Comparison of ENCODE assay signal across 19 mouse cellular contexts in the genomic region with DNA sequence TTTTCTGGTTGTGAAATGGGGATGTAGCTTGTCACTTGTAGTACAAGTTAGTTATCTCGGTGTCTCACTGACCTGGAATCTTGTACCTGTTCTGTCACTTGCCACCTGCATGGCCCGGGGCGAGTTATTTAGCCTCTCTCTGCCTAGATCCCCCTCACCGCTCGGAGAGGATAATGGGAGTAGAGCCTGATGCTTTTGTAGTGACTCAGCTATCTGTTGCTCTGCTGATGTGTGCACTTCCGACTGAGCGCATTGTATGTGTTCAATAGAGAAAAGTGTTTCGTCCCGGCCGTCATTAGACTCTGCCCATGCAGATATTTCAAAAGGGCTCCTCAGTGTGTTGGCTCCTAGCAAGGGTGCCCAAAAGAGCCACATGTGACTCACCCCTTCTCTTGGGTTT.
DNase-seq lines count a peak whose midpoint lies in the region; ATAC-seq lines count a peak whose summit lies in the region.
"Had no signal": no experiment of that assay in that cellular context is flagged by ENCODE, and none has a peak within 500 bp of the region (broad histone marks: within the 10 kb centered on the region; RNA-seq: fewer than 3 reads in every experiment).

No protein-coding gene starts in this region.

- H3K27ac ChIP-seq in forebrain, embryonic 10.5 days: 0 out of 2 replicates have a peak overlapping the region, but pooled peaks have one; percentile 7
- no peak overlapping the region for H3K27ac ChIP-seq in forebrain, embryonic 14.5 days (ENCODE audit: low read depth, low read length)
- no peak overlapping the region for H3K27ac ChIP-seq in neural tube, embryonic 11.5 days (ENCODE audit: low read depth, low read length)
- H3K27ac ChIP-seq: embryonic facial prominence, embryonic 12.5 days had no signal

- H3K4me3 ChIP-seq in forebrain, embryonic 10.5 days: no peak overlapping the region
- no peak overlapping the region for H3K4me3 ChIP-seq in forebrain, embryonic 14.5 days (ENCODE audit: low read depth, low read length)
- no peak overlapping the region for H3K4me3 ChIP-seq in neural tube, embryonic 11.5 days (ENCODE audit: low read depth, low read length)
- H3K4me3 ChIP-seq: embryonic facial prominence, embryonic 12.5 days; forebrain, embryonic 13.5 days had no signal

- no peak for DNase-seq in forebrain, embryonic 10.5 days (ENCODE audit: extremely low spot score, low spot score)
- DNase-seq in forebrain, embryonic 14.5 days (ENCODE audit: low spot score): no peak
- DNase-seq in neural tube, embryonic 11.5 days (ENCODE audit: low spot score): peak; percentile 16
- DNase-seq in neural tube, embryonic 10.5 days (ENCODE audit: extremely low spot score, low spot score): no peak
- DNase-seq in Muller cell, postnatal 12 days (ENCODE audit: inconsistent ontology term): peak; percentile 80
- no peak for DNase-seq in kidney, adult 18-20 months
- DNase-seq: adrenal gland, adult 8-10 months; adrenal gland, postnatal 14 days; adrenal gland, postnatal 36 days; cerebellum, adult 11-12 months; cerebellum, adult 2 months; cerebellum, adult 9-10 months; cerebellum, postnatal 10 days; cerebellum, postnatal 25 days had no signal

- no peaks in the 10 kb centered on the region for H3K36me3 ChIP-seq in forebrain, embryonic 10.5 days (replicated peaks)
- H3K36me3 ChIP-seq in forebrain, embryonic 14.5 days (ENCODE audit: control insufficient read depth, insufficient read depth, low read length): no peaks in the 10 kb centered on the region
- H3K36me3 ChIP-seq in neural tube, embryonic 11.5 days (ENCODE audit: control insufficient read depth, insufficient read depth, low read length): no peaks in the 10 kb centered on the region
- H3K36me3 ChIP-seq: embryonic facial prominence, embryonic 12.5 days had no signal

- H3K4me1 ChIP-seq in forebrain, embryonic 10.5 days: peaks cover 31% of the 10 kb centered on the region
- H3K4me1 ChIP-seq in forebrain, embryonic 14.5 days (ENCODE audit: control insufficient read depth, insufficient read depth, low read length): peaks cover 20% of the 10 kb centered on the region
- no peaks in the 10 kb centered on the region for H3K4me1 ChIP-seq in neural tube, embryonic 11.5 days (ENCODE audit: control insufficient read depth, insufficient read depth, low read length)

- no peak overlapping the region for H3K4me2 ChIP-seq in forebrain, embryonic 14.5 days (ENCODE audit: low read length)
- no peak overlapping the region for H3K4me2 ChIP-seq in neural tube, embryonic 11.5 days (ENCODE audit: low read depth)
- H3K4me2 ChIP-seq: embryonic facial prominence, embryonic 12.5 days; forebrain, embryonic 13.5 days had no signal

- ATAC-seq in forebrain, embryonic 14.5 days: no peak
- no peak for ATAC-seq in neural tube, embryonic 11.5 days (ENCODE audit: insufficient read depth, low FRiP score, low TSS enrichment)
- ATAC-seq: activated CD4-positive, CD25-positive, alpha-beta regulatory T cell, adult 4 months; forebrain, embryonic 13.5 days; forebrain, embryonic 16.5 days; Patski had no signal

- H3K27me3 ChIP-seq in forebrain, embryonic 10.5 days (ENCODE audit: poor library complexity, severe bottlenecking): no peaks in the 10 kb centered on the region
- no peaks in the 10 kb centered on the region for H3K27me3 ChIP-seq in forebrain, embryonic 14.5 days (replicated peaks; ENCODE audit: control insufficient read depth, insufficient read depth, low read length)
- no peaks in the 10 kb centered on the region for H3K27me3 ChIP-seq in neural tube, embryonic 11.5 days (ENCODE audit: control insufficient read depth, insufficient read depth, low read length)
- H3K27me3 ChIP-seq: embryonic facial prominence, embryonic 12.5 days; forebrain, embryonic 13.5 days; Patski had no signal

- no peaks in the 10 kb centered on the region for H3K9me3 ChIP-seq in forebrain, embryonic 10.5 days
- H3K9me3 ChIP-seq in forebrain, embryonic 14.5 days (replicated peaks; ENCODE audit: control insufficient read depth, low read length): no peaks in the 10 kb centered on the region
- H3K9me3 ChIP-seq in neural tube, embryonic 11.5 days (ENCODE audit: control insufficient read depth, low read length): no peaks in the 10 kb centered on the region
- H3K9me3 ChIP-seq: embryonic facial prominence, embryonic 12.5 days; forebrain, embryonic 13.5 days had no signal

- WGBS in forebrain, embryonic 10.5 days: 55% methylated on average over 10 of the region's 10 CpGs
- WGBS in forebrain, embryonic 14.5 days: 34% methylated on average over 10 of the region's 10 CpGs
- 65% methylated on average over 10 of the region's 10 CpGs for WGBS in neural tube, embryonic 11.5 days

- H3K9ac ChIP-seq in forebrain, embryonic 14.5 days (ENCODE audit: low read length): no peak overlapping the region
- H3K9ac ChIP-seq in neural tube, embryonic 11.5 days (ENCODE audit: low read length): no peak overlapping the region
- H3K9ac ChIP-seq: embryonic facial prominence, embryonic 12.5 days; forebrain, embryonic 13.5 days had no signal

Comparison
In these comparisons a context has a peak if more than half of its experiments do, and no peak if none do; other contexts are left out.
1. DNase-seq: peak in neural tube, embryonic 11.5 days (single experiment) and Muller cell, postnatal 12 days (single experiment); none in forebrain, embryonic 10.5 days (single experiment), forebrain, embryonic 14.5 days (single experiment), neural tube, embryonic 10.5 days (single experiment) and kidney, adult 18-20 months (single experiment).